Mouse (Mus musculus): ENCODE results near the gene Immp2l.

The Immp2l gene

GRCm38 (mm10) chr12:41949409-41949808 lies 925.5 kb downstream of the Immp2l start:
- DNase-seq (ENCODE audit: low read depth in 1 of 2, low spot score in 2 of 2): no peak

GRCm38 (mm10) chr12:41949841-41950241 lies 926.0 kb downstream of the Immp2l start:
- DNase-seq (ENCODE audit: low read depth in 1 of 2, low spot score in 2 of 2): no peak

GRCm38 (mm10) chr12:41950726-41951125 lies 926.8 kb downstream of the Immp2l start:
- no peak for DNase-seq (ENCODE audit: low read depth in 1 of 2, low spot score in 2 of 2)

GRCm38 (mm10) chr12:41961038-41961437 lies 937.1 kb downstream of the Immp2l start:
- DNase-seq (ENCODE audit: low read depth in 1 of 2, low spot score in 2 of 2): no peak

- no peak for DNase-seq (ENCODE audit: low read depth in 1 of 2, low spot score in 2 of 2)
Measured at GRCm38 (mm10) chr12:41991408-41991807, 967.5 kb downstream of the Immp2l start.

All from monocyte, adult 2 months (primary cell).